8 mouse cellular contexts compared by ENCODE assay signal in the genomic region with DNA sequence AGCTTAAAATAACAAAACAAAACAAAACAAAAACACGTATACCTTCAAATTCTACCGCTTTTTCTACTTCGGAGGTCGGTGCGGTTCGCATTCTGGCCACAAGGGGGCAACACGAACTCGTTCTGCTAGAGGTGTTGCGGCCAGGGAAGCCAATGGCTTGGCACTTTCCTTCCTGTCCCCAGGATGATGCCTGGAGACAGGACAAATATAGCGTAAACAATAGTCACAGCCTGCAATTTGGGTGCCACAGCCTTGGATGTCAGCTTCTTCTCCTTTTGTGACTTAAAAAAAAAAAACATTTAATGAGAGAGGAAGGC. TPM values are rescaled to one million over a fixed set of nuclear protein-coding genes. Genes with fewer than 3 reads are reported as not detected.
DNase-seq lines count a peak whose midpoint lies in the region; ATAC-seq and TF ChIP-seq lines count a peak whose summit lies in the region.

No protein-coding gene starts in this region.

- H3K9ac ChIP-seq in ES-E14 (ENCODE audit: insufficient read depth, low read depth, low read length, poor library complexity, severe bottlenecking) = no peak overlapping the region; the same call in 1 of the 2 replicates
- peak overlapping the region; percentile 45 for H3K9ac ChIP-seq in forebrain, embryonic 16.5 days (replicated peaks; ENCODE audit: low read depth, low read length)

- no peak overlapping the region for H3K4me3 ChIP-seq in ES-E14 (ENCODE audit: insufficient read depth in 1 of 2, low read depth in 1 of 2, low read length in 2 of 2, poor library complexity in 1 of 2, severe bottlenecking in 1 of 2)
- H3K4me3 ChIP-seq in forebrain, embryonic 16.5 days (replicated peaks; ENCODE audit: low read length) = peak overlapping the region; percentile 41
- H3K4me3 ChIP-seq in layer of hippocampus, adult 2 months = peak overlapping the region; percentile 50

- no peak overlapping the region for H3K27ac ChIP-seq in ES-E14 (ENCODE audit: insufficient read depth, low read depth, low read length, poor library complexity, severe bottlenecking)
- no peak overlapping the region for H3K27ac ChIP-seq in forebrain, embryonic 16.5 days (ENCODE audit: low read length)
- H3K27ac ChIP-seq in layer of hippocampus, adult 2 months = no peak overlapping the region

- ATAC-seq in forebrain, embryonic 16.5 days = peak; percentile 43
- peak; percentile 60 for ATAC-seq in neutrophil, adult 5-6 weeks (ENCODE audit: extremely low read depth, insufficient number of reproducible peaks, low FRiP score, poor library complexity, severe bottlenecking)

- 3% methylated on average over 10 of the region's 10 CpGs for WGBS in forebrain, embryonic 16.5 days

- H3K4me1 ChIP-seq in ES-E14 (ENCODE audit: control insufficient read depth in 2 of 2, insufficient read depth in 2 of 2, low read length in 2 of 2, poor library complexity in 1 of 2) = peaks cover 7 to 13% of the 10 kb centered on the region in 2 experiments
- H3K4me1 ChIP-seq in forebrain, embryonic 16.5 days (replicated peaks; ENCODE audit: control insufficient read depth, insufficient read depth, low read length) = peaks cover 10% of the 10 kb centered on the region

- in situ Hi-C loops in ES-E14 (cut with MboI; ENCODE audit: low sequenced_read_pairs in 2 of 2, unreplicated experiment in 2 of 2) = no loop called here

- peak; percentile 96 for TF ChIP-seq CTCF in layer of hippocampus, adult 2 months (conservative IDR thresholded peaks at IDR 0.05)

- H3K9me3 ChIP-seq in ES-E14 (ENCODE audit: control insufficient read depth, insufficient read depth, low read depth, low read length) = no peaks in the 10 kb centered on the region
- H3K9me3 ChIP-seq in forebrain, embryonic 16.5 days (ENCODE audit: control insufficient read depth, low read length) = no peaks in the 10 kb centered on the region

- DNase-seq in ES-E14 (ENCODE audit: low read depth, low spot score) = peak; percentile 73
- peak; percentile 65 for DNase-seq in cerebellum, adult 11-12 months
- DNase-seq in heart, postnatal 4 days = peak; percentile 89
- DNase-seq in layer of hippocampus, adult 2 months (ENCODE audit: low spot score in 2 of 2) = peak; percentile 53 to 86
- peak; percentile 46 to 55 for DNase-seq in lung, adult 18-20 months
- DNase-seq in thymus, postnatal 36 days = peak; percentile 41 to 52

- H3K36me3 ChIP-seq in ES-E14 (ENCODE audit: control insufficient read depth, insufficient read depth, low read length, poor library complexity, severe bottlenecking) = no peaks in the 10 kb centered on the region
- H3K36me3 ChIP-seq in forebrain, embryonic 16.5 days (ENCODE audit: control insufficient read depth, insufficient read depth) = no peaks in the 10 kb centered on the region

- H3K27me3 ChIP-seq in forebrain, embryonic 16.5 days (replicated peaks; ENCODE audit: control insufficient read depth, insufficient read depth, low read length) = no peaks in the 10 kb centered on the region

- H3K4me2 ChIP-seq in forebrain, embryonic 16.5 days (ENCODE audit: low read length) = peak overlapping the region; percentile 70

TF ChIP-seq in ES-E14, 5 proteins besides CTCF, POLR2A, EP300 and RAD21:
- TF ChIP-seq MAFK (IDR thresholded peaks at IDR 0.05; ENCODE audit: insufficient read depth, low read depth, low read length) (no peak), HCFC1 (IDR thresholded peaks at IDR 0.05; ENCODE audit: borderline replicate concordance, insufficient read depth, low read length) (no peak), ZC3H11A (IDR thresholded peaks at IDR 0.05; ENCODE audit: borderline replicate concordance, low read depth, low read length) (0 out of 2 replicates have a peak, but pooled peaks have one; percentile 45), ZNF384 (IDR thresholded peaks at IDR 0.05; ENCODE audit: low read depth, low read length) (no peak)

RNA-seq across cellular contexts. Expression of a gene that starts 24.0 kb away (rescaled TPM):
- 0.22 and 0.32 TPM in 2 replicates for total RNA-seq in ES-E14 (2012; rRNA removed)
- 0.09 and 0.17 TPM in 2 replicates for polyA plus RNA-seq in forebrain, embryonic 16.5 days (2015; fragmentation: Nextera tagmentation; extraction: Ambion mirVana)
- total RNA-seq in heart, postnatal 4 days (2021) = under 1 TPM; 0.29 to 0.33 TPM
- 1 to 10 TPM in 1 of 2 experiments, under 1 TPM in 1; 0.82 to 1.4 TPM for total RNA-seq in layer of hippocampus, adult 2 months (2021)
- total RNA-seq in neutrophil, adult 5-6 weeks (2017) = not detected in 2 replicates

RNA-seq across cellular contexts. Expression of a gene that starts 26.2 kb away (rescaled TPM):
- 21.7 and 27.4 TPM in 2 replicates for total RNA-seq in ES-E14 (2012; rRNA removed)
- polyA plus RNA-seq in forebrain, embryonic 16.5 days (2015; fragmentation: Nextera tagmentation; extraction: Ambion mirVana) = 41.3 and 53.3 TPM in 2 replicates
- total RNA-seq in heart, postnatal 4 days (2021) = 10 to 100 TPM; 13.0 to 14.3 TPM
- 10 to 100 TPM; 19.5 to 19.6 TPM for total RNA-seq in layer of hippocampus, adult 2 months (2021)
- not detected in 2 replicates for total RNA-seq in neutrophil, adult 5-6 weeks (2017)

Comparison
In these comparisons a context has a peak if more than half of its experiments do, and no peak if none do; other contexts are left out.
1. H3K4me3 ChIP-seq: peak in forebrain, embryonic 16.5 days (single experiment) and layer of hippocampus, adult 2 months (single experiment); none in ES-E14 (0 of 2).
2. RNA of a gene that starts 26.2 kb away (total RNA-seq): 21.7 to 27.4 TPM in ES-E14, 19.5 to 19.6 TPM in layer of hippocampus, adult 2 months and 13.0 to 14.3 TPM in heart, postnatal 4 days; not detected in neutrophil, adult 5-6 weeks; every median in the first group is over 10 times any median in the second.
3. Peak in every context shown above with its lines, with median percentiles within 50 percentile points of each other: DNase-seq.